Mouse (Mus musculus) testis, adult 2 months (tissue): ENCODE measurements at regions not wholly inside any gene's neighbourhood (a gene's known extent, or its start where the extent isn't known, plus 50 kb on each side); places are given as distances from the start of the nearest gene placed in this dataset.

Experiments used
- CTCF ChIP-seq: fragments of 200-500 bp; IDR thresholded peaks from 2 replicates; pipeline ENCODE4 v1.5.1; 2012; ENCODE audit warnings: low read depth, mild to moderate bottlenecking, inconsistent platforms, low read length, moderate library complexity; ENCODE audit not compliant: control insufficient read depth, insufficient read depth, insufficient replicate concordance
- POLR2A ChIP-seq: fragments of 200-500 bp; IDR thresholded peaks from 2 replicates; pipeline ENCODE4 v1.6.1; 2012; ENCODE audit warnings: low read depth, mild to moderate bottlenecking, inconsistent platforms, low read length, moderate library complexity; ENCODE audit not compliant: control insufficient read depth

DNA sequence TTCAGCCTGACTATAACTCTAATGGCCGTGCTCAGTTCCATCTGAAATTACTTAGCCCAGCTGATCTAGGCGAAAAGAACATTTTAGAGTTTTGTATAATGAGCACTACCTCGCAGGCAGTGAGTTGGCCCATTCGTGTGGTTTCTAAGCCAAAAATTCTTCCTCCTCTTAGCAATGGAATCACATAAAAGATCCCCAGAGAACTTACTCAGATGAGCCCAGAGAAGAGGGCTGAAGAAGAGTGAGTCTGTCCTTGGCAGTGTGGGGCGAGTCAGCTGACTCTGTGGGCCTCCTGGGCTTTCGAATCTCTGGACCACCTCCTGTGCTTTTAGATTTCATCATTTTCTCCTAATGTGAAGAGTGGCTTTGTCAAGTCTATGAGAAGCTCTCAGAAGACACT, 240.2 kb downstream of the Mreg start:
- TF ChIP-seq CTCF: no peak
- TF ChIP-seq POLR2A: no peak
